Mouse (Mus musculus) fat pad, adult 2 months (tissue): ENCODE results near the gene Ctla4.

ENCODE experiments used
- DNase-seq: peaks from one replicate; pipeline ENCODE4 v3.0.0-alpha.2; 2011; ENCODE audit warnings: low read depth, low spot score; ENCODE audit errors: extremely low read depth

Ctla4 gene

DNA sequence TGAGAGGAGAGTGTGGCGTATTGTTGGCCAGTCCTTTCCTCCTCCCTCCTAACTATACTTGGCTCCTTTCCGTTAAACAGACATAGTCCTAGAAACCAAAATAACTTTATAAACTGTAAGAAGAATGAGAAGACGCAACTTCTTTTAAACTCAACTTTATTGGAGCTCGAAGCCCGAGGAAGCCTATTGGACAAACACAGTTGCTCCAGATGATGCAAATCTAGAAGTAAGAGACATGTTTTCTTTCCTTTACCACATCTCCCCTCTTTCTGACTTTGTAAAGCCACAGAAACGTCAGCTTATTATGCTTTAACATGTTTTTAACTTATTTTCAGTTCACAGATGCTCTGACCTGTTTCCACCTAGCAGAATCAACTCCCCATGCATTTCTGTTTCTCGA, at the start of gene Ctla4:
Gene Ctla4 (plus strand): TSS at position 20 of the 400 bp plus-strand sequence.
- DNase-seq, result no peak

DNA sequence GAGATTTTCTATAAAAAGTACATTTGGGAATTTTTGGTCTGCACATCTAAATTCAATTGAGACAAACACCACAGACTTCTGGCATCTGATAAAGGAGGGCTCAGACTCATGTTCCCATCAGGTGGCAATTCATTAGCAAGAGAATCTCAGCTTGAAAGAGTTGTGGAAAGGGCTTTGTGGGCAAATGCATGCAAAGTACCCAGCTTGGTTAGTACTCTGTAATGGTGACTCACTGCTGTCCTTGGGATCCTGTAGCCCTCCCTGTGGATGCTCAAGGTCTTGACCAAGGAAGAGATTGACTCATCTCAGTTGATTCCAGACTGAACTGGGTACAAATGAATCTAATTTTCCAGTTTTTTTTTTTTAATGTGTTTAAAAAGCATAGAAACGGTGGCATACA, 47.6 kb upstream of the Ctla4 start:
- no peak for DNase-seq

DNA sequence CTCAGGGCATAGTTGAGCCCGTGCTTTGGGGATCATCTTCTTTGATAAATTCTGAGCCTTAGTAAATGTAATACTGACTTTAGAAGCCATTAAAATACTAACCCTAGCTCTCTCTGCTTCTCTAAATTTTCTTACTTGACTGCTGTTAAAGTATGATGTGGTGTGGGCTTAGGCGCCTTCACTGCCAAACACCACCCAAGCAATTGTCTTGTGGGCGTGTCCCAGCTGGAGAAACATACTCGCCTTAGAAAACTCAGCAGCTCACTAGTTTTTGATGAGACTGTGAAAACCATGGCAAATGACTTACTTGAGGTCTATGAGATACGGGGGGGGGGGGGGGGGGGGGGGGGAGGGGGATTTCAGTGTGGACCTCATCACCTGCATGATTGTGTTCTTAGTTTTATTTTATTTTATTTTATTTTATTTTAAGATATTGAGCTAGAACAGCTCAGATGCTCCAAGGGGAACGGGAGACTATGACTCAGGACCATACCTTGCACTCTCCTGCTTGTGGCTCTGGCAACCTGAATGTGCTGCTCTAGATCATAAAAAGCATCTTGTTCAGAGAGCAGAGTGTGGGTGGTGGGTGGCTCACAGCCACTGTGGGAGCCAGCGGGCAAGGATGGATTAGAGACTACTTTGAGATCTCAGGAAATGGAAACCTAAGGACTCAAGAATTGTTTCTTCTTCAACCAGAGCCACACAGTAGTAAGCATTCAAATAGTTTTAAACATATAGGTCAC, 41.3 kb upstream of the Ctla4 start:
- no peak for DNase-seq

DNA sequence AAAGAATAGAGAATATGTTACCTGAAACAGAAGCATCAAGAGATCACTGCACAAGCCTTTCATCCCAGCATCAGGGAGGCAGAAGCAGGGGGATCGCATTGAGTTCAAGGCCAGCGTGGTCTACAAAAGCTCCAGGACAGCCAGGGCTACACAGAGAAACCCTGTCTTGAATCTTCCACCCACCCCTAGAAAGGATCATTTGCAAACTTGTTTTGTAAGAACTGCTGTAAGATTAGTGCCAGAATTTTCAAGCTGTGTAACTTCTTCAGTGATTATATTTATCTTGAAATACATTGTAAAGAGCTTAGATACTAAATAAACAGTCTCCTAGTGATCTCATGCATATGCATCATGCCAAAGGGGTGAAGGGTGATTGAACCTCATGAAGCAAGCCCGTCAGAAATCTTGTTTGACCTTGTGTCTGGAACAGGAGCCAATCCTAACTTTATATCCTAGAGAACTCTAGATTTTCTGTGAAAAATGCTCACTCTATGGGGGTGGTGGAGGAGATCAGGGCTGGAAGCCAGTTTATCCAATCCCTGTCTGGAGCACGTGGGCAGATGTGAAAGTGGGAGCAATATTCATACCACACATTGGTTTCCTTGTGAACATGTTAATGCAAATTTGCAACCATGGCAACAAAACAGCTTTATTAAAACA, 40.1 kb upstream of the Ctla4 start:
- DNase-seq, result no peak

DNA sequence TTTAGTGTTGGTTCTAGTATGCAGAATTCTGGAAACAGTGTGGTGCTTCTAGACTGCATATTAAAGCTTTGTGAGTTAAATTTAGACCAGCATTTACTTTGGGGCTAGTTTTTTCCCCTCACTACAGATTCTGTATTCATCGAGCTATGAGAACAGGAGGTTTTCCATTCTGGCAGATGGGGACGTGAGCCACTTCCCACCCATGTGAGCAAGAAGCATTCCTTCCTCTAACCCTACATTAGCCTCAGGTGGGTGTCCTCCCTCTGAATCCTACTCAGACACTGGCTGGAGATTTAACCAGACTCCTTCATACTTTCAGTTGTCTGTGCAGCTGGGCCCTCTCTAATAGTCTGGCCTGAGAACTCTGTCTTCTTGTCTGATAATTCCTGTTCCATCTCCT, 37.7 kb upstream of the Ctla4 start:
- no peak for DNase-seq

DNA sequence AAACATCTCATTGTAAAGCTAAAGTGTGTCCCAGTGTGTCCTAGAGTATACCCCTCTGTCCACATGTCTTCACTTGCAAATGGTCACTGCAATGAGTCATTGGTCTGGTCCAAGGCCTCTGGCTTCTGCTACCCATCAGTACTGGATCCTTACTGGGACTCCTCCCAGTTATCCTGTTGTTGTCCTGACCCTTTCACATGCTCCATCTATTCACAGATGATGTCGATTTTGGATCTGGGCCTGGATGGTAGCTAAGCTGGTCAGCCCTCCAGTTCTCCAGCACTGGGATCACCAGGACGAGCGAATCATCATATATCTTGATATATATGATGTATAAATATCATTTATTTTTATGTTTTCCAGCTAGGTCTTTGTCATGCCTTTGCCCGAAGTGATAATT, 37.0 kb upstream of the Ctla4 start:
- DNase-seq, result no peak

DNA sequence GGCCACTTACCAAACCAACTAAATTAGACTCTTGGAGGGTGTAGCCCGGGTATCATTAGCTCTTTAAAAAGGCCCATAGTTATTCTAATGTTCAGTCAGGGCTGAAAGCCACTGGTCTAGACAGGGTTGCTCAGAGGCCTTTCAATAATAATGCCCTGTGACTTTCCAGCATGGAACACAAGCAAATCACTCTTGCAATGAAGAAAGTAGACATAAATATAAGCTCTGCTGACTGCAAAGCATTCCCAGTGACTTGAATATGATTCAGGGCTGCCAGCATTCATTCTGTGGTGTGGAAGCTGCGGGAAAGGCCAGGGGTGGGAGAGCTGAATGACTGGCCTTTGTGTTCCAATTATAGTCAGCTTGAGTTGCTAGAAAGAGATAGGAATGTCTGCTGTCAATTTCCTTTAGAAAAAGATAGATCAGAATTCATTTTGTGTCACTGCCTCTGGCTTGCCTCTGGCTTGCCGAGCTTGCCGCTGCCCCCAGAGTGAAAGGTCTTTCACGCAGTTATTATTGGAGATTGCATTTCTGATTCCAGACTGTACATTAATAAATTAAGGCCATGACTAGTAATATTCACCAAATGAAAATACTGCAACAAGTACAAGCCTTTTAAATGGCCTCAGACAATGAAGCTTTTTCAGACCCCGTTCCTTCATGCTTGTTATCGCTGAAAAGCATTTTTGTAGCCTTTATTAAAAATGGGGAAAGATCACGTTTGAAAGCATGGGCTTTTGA, 35.6 kb upstream of the Ctla4 start:
- DNase-seq, result no peak

DNA sequence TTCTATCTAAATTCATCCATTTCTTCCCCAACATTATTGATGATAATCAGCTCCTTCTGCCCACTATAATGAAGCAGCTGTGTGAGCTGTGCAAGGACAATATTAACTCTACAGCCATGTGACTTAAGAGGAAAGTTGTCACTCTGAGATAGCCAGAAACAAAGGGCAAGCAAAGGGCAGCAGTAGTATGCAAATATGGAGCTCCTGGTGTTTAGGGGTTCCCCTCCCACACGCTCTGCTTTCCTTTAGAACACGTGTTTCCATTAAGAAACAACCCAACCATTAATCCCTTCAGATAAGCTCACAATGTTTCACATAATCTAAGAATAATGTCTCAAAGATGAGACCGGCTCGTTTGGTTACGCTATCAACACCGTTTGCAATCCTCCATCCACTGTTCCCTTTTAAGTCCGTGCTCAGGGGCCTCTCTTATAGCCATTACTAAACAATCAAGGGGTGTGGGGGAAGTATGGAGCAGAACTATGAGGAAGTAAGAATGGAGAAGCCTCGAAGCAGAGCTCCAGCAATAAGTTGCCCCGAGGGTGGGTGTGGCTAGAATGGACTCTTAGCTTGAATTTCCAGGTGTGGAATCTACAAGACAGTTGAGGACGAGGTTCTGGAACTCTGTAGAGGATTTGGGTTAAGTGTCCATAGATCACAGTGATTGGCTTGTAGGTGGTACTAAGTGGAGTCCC, 34.6 kb upstream of the Ctla4 start:
- no peak for DNase-seq

DNA sequence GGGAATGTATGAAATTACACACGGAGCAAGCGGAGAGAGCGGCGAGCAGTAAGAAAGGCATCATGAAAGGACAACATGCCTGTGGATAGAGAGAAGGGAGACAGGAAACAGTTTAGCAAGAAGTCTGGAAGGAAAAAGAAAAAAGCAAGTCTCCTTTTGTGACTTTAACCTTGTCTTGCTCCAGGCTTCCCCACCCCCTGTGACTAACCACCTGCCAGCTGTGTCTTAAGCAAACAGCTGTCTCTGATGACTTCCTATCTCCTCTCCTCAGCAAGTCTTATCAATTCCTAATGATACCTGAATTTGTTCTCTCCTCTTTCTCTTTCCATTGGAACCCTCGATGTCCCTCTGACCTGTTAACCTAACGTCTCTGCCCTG, 34.0 kb upstream of the Ctla4 start:
- DNase-seq, result no peak

DNA sequence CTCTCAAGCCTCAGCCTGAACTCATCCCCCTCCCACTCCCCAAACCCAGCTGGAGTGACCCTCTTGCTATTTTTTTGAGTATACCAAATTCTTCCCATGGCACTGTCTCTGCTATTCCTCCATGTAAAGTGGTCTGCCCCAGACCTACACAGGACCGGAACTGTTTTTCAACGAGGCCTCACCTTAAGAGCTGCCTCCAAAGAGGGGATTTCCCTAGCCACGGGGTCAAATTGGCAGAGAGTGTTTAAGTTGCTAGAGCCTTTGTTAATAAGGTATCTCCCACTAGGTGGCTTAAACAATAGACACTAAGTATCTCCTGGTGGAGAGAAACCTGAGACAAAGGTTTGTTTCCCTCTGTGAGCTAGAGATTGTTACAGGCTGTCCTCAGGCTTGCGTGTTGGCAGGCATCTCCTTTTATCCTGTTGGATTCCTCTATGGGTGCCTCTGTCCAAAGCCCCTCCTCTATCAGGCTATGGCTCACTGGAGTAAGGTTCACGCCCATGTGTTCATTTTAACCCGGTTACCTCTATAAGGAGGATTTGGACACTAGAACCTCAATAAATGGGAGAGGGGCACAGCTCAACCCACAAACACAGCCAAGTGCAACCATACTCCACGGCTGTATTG, 33.4 kb upstream of the Ctla4 start:
- no peak for DNase-seq

DNA sequence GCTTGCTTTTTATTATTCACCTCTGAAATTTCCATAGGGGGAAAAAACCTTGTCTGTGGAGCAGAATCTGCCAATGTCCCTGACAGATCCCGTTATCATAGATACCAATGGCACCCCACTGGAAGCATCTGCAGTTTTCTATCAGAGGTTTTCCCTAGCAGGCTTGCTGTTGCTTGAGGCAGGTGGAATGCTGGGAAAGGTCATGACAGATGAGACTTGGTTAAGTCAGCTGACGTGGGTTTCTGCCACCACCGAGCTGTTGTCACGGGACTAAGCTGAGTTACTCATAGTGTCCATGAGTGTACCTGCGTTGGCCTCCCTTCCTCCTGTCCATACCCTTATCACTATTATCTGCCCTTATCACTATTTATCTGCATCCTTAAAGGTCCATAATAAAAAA, 32.8 kb upstream of the Ctla4 start:
- no peak for DNase-seq

DNA sequence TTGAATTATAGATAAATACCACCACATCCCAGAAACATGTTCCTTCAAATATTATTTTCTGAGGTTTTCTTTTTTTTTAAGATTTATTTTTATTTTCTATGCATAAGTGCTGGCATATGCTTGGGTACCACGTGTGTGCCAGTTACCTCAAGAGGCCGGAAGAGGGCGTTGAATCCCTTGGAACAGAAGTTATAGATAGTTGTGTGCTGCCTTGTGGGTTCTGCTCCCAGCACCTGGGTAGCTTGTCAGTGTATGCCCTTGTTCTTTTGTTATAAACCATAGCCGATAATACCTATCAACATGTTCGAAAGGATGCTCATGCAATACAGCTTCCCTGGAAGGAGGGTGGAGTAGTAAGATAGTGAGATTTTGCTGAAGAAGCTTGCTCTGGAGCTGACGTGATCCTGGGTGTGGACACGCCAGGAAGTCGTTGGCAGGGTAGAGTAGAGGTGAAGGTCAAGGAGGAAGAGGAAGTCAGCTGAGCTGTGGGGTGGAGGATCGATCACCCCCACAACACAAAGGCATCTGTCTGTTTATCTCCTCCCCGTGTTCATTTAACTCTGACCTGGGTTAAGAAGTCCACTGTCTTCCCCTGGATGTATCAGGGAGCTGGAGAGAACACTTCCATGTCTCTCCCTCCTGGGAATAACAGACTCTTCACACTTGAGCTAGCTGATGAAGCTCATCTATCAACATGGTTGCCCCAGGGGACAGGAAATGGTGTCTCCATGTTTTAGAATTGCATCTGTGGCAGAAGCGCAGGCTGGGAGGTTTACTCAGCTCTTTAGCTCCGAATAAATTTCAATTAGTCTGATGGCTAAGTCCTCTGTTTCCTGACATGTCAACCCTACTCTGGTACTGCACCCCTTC, 29.2 kb upstream of the Ctla4 start:
- no peak for DNase-seq

DNA sequence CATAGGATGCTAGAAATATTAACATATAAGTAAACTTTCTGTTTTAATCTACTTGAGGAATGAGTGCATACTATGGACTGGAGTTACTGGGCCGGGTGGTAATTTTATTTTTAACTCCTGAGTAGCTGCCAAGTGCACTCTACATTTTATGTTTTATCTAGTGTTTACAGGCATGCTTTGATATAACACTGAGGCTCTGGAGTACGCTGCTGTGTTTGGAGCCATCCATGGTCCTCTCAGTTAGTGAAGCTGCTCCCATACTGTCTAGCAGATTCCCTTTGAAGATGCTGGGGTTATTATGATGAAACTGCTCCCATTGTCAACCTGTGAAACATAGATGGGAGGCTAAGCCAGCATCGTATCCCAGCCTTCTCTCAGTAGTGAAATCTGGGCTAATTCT, 27.6 kb upstream of the Ctla4 start:
- no peak for DNase-seq

DNA sequence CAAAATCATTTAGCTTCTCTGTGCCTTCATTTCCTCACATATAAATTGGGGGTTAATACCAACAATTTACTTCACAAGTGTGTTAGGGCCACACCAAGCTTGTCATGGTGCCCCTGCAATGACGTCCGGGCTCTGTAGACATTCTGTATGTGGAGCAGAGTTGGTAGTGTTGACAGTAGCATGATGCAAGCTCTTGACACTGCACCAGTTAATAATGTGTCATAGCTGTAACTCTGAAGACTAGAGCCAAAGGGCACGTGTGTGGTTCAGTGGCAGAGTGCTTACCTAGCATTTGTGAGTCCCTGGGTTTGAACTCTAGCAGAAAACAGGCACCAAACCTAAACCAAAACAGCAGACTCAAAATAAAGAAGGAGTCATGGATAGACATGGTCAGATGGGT, 27.0 kb upstream of the Ctla4 start:
- peak; percentile 36 for DNase-seq

DNA sequence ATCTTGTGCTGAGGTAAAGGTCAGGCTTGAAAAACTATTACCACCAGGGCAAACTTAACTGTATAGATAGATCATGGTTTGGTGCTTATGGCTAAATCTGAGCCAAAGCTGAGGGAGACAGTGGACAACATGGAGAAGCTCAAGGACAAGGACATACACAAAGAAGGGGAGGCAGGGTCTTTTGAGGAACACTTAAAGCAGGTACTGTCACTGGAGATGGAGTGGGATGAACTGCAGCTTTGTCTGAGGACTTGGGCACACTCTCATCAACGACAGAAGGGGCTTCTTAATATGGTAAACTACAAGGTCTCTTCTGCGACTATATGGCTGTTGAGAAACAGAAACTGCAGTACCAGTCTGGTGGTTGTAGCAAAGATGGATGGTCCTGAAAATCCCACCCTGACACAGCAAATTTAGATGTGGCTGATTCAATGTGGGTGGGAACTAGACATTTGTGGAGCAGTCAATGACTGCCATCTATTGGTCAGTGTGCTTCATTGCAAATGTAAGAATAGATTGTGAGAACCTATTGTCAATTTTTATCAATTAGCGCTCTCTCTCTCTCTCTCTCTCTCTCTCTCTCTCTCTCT, 26.3 kb upstream of the Ctla4 start:
- DNase-seq, result no peak

DNA sequence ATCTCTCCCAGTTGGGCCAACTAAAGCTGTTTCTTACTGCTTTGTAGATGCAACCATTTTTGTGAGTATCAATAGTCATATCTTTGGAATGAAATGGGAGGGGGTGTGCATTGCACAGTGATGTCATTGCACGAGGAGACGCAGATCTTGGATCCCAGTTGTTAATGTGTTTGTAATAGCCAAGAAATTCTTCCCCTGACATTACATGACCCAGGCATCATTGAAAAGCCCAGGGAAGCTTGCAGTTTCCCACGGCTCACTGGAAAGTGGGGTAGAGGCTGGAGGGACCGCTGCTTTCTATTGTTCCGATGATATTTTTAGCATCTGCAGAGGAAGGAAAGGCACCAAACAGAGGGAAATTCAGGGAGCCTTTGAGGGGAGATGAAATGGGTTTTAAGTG, 25.8 kb upstream of the Ctla4 start:
- no peak for DNase-seq

DNA sequence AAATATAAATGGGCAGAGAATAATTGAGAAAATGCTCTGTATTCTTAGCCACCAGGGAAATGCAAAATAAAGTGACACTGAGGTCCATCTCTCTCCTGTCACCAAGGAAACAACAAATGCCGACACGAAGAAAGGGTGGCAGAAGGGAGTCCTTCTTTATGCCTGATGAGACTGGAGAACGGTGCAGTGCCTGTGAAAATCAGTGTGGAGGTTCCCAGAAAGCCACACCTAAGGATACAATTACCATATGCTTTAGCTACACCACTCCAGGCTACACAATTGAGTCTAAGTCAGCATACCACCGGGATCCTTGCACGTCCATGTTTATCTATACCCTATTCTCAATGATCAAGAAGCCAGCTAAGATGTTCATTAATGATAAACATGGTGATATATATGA, 25.4 kb upstream of the Ctla4 start:
- no peak for DNase-seq

DNA sequence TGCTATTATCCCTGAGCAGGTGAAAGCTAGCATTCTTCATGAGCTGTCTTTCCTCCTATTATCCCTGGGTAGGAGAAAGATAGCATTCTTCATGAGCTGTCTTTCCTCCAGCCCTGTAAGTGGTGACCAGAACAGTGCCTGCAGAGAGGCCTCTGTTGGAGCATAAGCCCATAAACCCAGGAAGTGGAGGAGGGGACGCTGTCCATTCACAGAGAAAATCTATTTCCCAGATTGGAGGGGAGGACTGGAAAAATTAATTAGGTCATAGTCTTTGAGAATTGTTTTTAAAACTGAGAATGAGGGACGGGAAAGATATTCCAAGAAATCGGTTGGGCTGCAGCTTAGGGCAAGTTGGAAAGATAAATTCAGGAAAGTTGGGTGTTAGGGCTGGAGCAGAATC, 24.3 kb upstream of the Ctla4 start:
- no peak for DNase-seq

DNA sequence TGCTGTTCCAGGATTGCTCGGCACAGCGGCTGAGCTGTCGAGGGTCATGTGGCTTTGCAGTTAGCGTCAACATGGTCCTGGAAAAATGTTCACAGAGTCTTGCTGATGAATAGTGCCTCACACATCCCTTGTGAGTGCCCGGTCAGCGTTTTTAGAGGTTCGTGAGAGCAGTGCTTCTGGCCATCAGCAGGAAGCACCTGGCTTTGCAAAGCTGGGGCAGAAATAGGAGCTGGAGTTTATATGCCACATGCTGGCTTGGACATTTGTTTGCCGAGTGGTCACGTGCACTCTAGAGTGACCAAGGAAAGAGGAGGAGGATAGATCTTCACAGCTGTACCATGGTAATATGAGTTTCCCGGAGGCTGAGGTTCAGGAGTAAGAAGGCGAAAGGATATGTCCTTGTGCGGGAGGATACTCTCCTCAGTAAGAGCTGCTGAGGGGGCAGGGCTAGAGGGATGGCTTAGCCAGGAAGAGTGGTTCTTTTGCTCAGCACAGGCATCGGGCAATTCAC, 23.8 kb upstream of the Ctla4 start:
- DNase-seq, result no peak

DNA sequence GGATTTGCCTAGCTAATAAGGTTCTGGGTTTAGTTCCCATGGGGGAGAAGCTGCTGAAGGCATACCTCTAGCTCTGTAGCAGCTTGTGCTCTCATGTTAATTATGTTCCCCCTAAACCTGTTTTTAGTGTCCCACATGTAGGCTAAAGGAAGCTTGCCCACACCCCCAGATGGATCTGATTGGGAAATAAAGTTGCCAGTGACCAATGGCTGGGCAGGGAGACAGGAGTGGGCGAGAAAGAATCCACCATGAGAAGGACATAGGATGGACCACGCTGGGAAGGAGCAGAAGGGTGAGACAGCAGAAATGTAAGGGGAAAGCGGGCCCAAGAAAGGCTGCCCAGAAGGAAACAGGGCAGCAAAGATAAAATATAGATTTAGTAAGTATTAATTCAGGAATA, 23.1 kb upstream of the Ctla4 start:
- DNase-seq, result no peak
